Mouse (Mus musculus): ENCODE measurements around the gene C530008M17Rik.

DNA sequence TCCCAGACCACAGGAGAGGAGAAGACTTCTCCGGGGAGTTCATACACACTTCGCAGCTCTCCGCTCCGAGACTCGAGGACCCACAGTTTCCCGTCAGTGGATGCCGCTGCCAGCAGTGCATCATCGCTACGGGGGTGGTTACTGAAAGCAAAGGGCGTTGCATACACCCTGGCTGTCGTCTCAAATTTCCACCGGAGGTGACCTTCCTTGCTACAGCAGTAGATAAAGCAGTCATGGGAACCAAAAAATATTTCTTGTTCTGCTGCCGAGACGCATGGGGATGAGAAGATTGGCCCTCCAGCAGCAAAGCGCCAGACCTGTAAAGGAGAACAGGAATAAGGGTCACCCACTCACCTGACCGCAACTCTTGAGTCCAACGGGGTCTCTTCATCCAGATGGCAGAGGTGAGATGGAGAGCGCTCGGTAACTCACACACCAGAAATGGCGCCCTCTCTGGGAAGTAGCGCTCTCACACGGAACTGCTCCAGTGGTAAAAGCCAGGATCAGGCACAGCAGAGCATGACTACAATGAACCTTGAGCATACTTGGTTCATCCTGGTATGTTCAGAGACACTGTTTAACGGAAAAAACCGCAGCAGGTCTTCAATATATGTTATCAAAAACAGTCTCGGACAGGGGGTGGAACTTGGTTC lies 219.9 kb downstream of the C530008M17Rik start:
- no peak for TF ChIP-seq POLR2A (IDR thresholded peaks at IDR 0.05; ENCODE audit: low read depth, low read length)
- TF ChIP-seq CTCF (conservative IDR thresholded peaks at IDR 0.05; ENCODE audit: insufficient read depth, insufficient read length, low read depth, low read length), result no peak
